Mouse (Mus musculus): ENCODE data around the gene Galk2. TPM values are rescaled to one million over a fixed set of nuclear protein-coding genes. Genes with fewer than 3 reads are reported as not detected.

Galk2 gene
- 29.6 TPM for total RNA-seq (2023)

DNA sequence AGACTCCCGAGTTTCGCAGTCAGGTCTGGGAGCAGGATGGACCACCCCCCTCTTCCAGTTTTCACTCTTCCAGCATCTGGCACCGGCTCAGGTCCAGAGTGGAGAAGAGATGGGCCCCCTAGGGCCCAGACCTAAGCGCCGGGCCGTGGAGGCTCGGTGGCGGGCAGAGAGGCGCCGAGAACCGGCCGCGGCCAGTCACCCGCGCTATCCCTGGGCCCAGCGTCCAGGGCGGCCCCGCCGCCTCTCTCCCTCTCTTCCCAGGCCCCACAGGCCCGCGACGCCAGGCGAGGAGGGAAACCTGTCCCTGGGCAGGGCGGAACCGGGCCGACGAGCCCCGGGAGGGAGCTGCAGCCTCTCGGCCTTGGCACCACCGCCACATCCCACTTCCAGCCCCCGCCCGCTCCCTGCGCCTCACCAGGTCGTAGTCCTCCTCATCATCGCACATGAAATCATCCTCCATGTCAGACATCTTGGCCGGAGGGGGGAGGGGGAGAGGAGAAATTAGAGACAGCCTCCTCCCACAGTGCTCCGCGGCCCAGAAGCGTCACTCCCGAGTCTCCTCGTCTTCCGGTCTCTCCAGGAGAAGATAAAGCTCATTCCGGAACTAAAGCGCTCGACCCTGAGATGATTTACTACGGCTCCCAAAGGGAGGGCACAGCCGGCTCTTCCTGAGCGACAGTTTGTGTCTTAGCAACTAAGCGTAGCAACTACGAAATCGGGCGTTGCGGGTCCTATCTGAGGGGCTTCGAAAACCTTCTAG lies at the start of gene Galk2, which contains the start of gene Cops2:
Galk2 (plus strand) TSS at position 589 of the 760 bp plus-strand sequence.
Cops2 (minus strand) TSS at position 619 of the 760 bp plus-strand sequence.

Other genes starting within 250 kb of the Galk2 start
- gene Cep152, start 234.0 kb upstream of the Galk2 start, total RNA-seq (2023), result 22.0 TPM
- gene Eid1, start 186.0 kb upstream of the Galk2 start, total RNA-seq (2023), result 31.7 TPM
- gene Shc4, start 135.0 kb upstream of the Galk2 start, total RNA-seq (2023), result 0.46 TPM
- 40.9 TPM for gene Secisbp2l, start 76.2 kb upstream of the Galk2 start, total RNA-seq (2023)
- gene Cops2, start within 50 bp of the Galk2 start, total RNA-seq (2023), result 70.0 TPM
- gene Fgf7, start 175.5 kb downstream of the Galk2 start, total RNA-seq (2023), result 0.70 TPM